Mouse (Mus musculus) erythroblast, embryonic 14.5 days (primary cell): ENCODE data around the gene BC107364.

ENCODE experiments used
- GATA1 ChIP-seq: IDR thresholded peaks from 2 replicates; pipeline ENCODE4 v1.6.1; 2012; ENCODE audit warnings: low read length, inconsistent platforms, mixed read lengths
- TAL1 ChIP-seq: IDR thresholded peaks from 3 replicates; pipeline ENCODE4 v1.6.1; 2012; ENCODE audit warnings: low read length, inconsistent platforms, mixed read lengths

DNA sequence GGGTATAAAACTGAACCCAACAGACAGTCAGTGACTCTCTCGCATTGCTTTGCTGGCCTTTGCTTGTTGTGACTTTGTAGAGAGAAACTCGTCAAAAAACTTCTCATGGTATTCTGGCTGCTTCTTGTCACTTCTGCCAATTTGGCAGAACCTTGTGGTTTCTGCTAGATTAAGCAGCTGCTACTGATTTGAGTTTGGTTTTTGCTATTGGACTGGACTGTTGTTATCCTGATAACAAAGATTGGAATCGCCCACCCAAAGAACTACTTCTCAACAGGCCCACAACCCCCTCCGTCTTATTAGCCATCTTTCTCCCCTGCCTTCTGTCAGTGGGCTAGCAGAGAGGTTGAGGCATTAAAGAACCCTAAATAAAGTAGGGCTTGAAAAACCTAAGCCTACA lies 6.7 kb downstream of the BC107364 start:
- TF ChIP-seq TAL1, result no peak
- TF ChIP-seq GATA1, result no peak
